Mouse (Mus musculus) cerebellum, postnatal 14 days (tissue): ENCODE measurements around the gene Lims1.
"Not testable (repeated sequence)": the region's sequence is repeated elsewhere in the genome, so short reads cannot be mapped to it uniquely, and the experiment has no call there.

Experiments used
- DNase-seq, 2 experiments: peaks; one replicate each; pipeline ENCODE4 v3.0.0; 2021; ENCODE audit warnings: mixed read lengths in 2 of 2

The Lims1 gene

DNA sequence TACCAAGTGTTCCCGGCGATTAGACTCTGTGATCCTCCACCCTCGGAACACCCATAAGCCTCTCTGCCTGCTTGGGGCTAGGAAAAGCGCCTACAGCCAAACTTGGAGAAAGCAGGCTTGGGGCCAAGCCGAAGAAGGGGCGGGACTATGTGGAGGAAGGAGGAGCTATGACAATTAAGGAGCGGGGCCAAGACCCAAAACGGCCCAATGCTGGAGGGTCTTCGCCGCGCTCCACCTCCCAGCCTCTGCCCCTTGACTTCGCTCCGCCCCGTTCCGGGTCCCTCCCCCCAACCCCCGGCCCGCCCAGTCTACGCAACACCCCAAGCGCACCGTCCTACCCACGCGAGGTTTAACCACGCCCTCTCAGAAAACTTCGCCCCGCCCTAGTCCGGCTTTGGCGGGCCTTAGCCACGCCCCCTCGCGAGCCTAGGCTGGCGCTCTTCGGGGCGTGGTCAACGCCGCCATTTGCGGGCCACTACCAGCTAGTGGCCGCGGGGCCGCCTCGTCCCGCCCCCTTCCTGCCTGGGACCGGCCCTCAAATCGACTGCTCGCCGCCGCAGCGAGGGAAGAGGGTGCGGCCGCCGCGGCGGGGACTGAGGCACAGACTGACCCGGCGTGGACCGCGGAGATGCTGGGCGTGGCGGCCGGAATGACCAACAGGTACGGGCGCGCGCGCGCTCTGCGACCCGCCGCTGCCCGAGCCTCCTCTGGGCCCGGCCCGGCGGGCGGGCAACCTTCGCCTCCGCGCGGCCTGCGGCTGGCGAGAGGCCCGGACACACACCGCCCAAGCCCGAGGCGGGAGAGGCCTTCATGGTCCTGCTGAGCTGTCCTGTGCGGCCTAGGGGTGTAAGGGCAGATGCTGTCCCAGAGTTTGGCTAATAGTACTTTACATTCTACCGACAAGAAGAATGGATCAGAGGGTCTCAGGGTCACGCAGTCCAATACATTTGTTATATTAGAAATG lies at the start of gene Lims1:
Gene Lims1 (plus strand): TSS at position 439 of the 964 bp plus-strand sequence.
- DNase-seq: peak; percentile 99

DNA sequence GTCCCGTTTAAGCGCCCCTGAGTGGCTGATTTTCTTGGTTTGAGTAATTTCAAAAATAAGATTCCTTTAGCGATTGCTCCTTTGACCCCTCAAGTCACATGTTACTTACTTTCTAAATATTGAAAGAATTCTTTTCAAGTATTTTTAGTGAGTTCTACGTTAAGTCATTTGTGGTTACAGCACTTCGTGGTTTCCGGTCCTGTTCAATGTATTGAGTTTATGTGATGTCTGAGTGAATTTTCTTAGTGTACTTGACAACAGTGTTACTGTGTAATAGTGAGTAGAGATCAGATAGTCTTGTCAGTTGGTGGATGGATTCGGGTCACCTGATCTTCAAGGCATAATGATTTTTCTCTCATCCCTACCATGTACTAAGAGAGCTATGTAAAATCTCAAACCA lies 41.0 kb upstream of the Lims1 start:
- no peak for DNase-seq

- no peak for DNase-seq
Measured at GRCm38 (mm10) chr10:58290742-58291141, 32.5 kb upstream of the Lims1 start.

- DNase-seq: no peak
Measured at GRCm38 (mm10) chr10:58294246-58294645, 29.0 kb upstream of the Lims1 start.

GRCm38 (mm10) chr10:58295605-58296004 lies 27.7 kb upstream of the Lims1 start:
- no peak for DNase-seq

- no peak for DNase-seq
Measured at GRCm38 (mm10) chr10:58304996-58305395, 18.3 kb upstream of the Lims1 start.

GRCm38 (mm10) chr10:58306897-58307296 lies 16.4 kb upstream of the Lims1 start:
- DNase-seq: no peak

DNA sequence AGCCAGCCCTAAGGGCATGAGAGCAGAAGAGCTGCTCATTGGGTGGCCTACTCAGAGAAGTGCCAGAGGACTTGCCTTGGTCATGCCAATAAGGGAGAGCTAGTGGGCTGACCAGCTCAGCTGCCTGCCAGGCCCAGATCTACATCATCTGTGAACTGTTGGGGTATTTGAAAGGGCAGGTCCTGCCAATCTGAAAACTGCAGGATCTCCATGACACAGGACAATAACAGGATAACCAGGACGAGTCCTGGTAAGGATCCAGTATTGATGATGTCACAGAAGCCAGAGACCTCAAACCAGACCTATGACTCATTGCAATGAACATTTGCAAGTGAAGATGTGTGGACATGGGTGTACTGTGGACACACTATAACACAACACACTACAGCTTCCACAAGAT lies 12.5 kb upstream of the Lims1 start:
- no peak for DNase-seq

GRCm38 (mm10) chr10:58312887-58313286 lies 10.4 kb upstream of the Lims1 start:
- DNase-seq: no peak

DNA sequence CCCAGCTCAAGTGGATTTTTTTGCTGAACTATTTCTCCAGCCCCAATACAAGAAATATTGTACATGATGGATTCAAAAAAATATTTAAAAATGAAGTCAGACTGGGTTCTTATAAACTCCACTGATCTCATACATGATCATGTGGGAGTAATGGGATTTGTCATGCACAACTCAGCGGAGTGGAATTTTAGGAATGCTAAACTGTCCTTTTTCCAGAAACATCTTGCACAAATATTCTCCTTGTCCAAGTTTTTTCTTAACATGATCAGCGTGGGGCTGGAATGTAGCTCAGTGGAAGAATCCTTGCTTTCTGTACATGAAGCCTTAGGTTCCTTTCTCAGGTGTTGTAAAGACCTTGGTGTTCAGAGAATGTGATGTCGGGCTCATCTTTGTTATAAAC lies 2.4 kb upstream of the Lims1 start:
- DNase-seq: no peak

DNA sequence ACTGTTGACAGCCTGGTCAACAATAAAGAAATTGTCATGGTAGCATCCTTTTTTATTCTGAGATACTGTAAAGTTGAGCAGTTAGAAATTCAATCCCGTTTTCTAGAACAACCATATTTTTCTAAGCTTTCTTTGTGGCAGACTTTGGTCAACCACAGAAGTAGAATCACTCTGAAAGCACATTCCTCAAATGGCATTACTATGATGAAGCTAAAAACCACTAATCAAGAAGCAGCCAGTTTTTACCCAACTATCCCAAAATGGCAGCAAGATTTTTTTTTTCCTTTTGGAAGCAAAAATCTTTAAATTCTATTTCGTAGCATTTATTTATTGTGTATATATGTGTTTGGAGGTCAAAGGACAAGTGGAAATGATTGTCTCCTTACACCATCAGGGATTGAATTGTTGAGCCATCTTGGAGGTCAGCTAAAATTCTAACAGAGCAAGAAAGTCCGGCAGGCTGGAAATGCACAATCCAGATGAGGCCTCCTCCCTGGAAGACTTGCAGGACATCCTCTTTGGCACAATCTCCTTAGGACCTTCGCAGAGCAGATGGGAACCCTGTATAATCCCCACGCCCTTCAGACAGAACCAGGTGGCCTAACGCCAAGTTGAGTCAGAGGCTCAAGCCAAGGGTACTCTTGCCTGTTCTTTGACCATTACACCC lies 772 bp upstream of the Lims1 start:
- no peak for DNase-seq

- DNase-seq: no peak
Measured at GRCm38 (mm10) chr10:58326271-58326670, 3.0 kb downstream of the Lims1 start.

- DNase-seq: not testable (repeated sequence)
Measured at GRCm38 (mm10) chr10:58327836-58328235, 4.6 kb downstream of the Lims1 start.

GRCm38 (mm10) chr10:58328517-58329108 lies 5.3 kb downstream of the Lims1 start:
- DNase-seq: no peak

DNA sequence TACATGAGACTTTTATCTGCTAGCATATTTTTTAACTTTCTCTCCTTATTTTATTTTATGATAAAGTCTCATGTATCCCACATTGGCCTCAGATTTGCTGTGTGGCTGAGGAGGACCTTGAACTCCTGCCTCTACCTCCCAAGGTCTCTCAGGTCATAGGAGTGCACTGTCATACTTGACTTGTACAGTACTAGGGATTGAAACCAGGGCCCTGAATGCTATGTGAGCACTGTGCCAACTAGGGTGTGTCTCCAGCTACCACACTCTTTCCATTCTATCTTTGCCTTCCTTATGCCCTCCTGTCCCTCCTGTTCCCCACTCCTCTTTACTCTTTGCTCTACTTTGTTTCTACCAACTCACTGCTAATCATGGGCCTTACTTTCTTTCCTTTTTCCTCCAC lies 7.4 kb downstream of the Lims1 start:
- DNase-seq: no peak

DNA sequence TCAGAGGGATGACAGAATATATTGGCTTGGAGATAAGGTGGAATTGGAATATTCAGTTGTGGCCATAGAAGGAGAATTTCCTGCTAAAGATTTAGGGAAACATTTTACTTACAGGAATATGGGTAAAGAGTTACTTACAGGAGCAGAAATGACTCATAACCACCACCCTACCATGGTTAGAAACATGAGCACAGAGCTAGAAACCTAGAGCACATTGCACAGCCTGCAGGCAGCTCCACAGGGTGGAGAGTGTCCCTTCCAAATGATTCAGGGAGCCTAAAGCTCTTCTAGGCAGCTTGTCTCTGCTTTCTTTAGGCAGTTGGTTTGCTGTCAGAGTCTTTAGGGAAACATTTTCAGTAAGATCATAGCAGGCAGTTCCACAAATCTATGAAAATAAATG lies 8.5 kb downstream of the Lims1 start:
- peak in 1 of 2 experiments; percentile 23 for DNase-seq

DNA sequence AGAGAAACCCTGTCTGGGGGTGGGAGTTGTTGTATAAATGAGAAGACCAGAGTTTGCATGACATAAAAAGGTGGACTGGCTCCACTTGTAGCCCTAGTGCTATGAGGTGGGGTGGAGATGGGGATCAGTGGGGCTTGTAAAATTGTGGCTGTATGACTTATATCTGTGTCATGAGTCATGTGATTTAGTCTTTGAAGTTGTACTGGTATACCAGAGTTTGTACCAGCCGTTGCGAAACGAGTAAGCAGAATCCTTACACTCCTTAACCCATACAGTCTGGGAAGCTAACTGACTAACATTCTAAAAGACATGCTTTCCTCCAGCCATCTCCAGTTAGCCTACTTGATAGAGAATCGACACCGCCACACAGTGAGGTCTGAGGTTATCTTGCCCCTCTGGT lies 10.1 kb downstream of the Lims1 start:
- no peak for DNase-seq

- DNase-seq: no peak
Measured at GRCm38 (mm10) chr10:58336156-58336555, 12.9 kb downstream of the Lims1 start.

DNA sequence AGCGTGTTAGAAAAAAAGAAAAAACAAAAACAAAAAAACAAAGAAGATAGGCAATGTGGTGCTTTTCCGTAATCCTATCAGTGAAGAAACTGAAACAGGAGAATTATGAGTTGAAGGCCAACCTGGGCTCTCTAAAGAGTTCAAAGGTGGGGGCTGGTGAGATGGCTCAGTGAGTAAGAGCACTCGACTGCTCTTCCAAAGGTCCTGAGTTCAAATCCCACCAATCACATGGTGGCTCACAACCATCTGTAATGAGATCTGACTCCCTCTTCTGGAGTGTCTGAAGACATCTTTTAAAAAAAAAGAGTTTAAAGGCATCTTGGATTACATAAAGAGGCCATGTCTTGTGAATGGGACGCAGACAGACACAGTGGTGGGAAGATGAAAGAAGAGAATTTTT lies 13.8 kb downstream of the Lims1 start:
- DNase-seq: not testable (repeated sequence)

GRCm38 (mm10) chr10:58338590-58338989 lies 15.3 kb downstream of the Lims1 start:
- DNase-seq: no peak

- DNase-seq: no peak
Measured at GRCm38 (mm10) chr10:58341685-58342084, 18.4 kb downstream of the Lims1 start.

- DNase-seq: no peak
Measured at GRCm38 (mm10) chr10:58342199-58342598, 18.9 kb downstream of the Lims1 start.

DNA sequence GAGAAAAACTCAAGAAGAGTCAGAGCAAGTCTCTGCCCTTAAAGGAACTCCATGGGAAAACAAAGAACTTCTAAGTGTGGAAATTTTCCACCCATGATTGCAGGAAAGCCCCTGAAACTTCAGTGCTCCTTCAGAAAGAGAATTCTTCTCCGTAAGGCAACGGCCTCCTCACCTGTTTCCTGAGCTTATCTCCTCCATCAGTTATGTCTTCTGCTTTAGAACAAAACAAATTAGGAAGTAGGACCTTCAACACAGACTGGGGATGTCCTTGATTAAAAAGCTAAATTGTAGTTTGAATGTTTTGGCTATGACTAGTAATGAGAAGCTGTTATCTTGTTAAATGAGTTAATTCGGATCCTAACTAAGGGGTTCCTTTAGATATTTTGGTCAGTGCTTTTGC lies 20.3 kb downstream of the Lims1 start:
- DNase-seq: no peak

GRCm38 (mm10) chr10:58350600-58350999 lies 27.3 kb downstream of the Lims1 start:
- DNase-seq: no peak
